Mouse (Mus musculus): ENCODE data around the gene Hipk4. TPM values are rescaled to one million over a fixed set of nuclear protein-coding genes. Genes with fewer than 3 reads are reported as not detected.

The Hipk4 gene
- polyA plus RNA-seq, 1 experiment: not detected

DNA sequence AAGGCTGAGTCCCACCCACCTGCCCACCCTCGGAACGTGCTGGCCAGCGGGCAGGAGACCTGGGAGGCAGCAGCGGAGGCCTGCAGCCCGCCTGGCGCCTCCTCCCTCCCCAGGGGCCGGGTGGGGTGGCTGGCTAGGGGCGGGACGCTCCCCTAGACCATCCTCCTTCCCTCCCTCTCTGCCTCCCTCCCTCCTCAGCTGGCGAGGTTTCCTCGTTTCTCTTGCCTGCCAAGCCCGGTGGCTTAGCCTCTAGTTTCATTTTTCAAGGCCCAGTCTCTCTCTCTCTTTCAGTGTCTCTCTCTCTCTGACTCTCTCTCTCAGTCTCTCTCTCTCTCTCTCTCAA is 41.5 kb upstream of the Hipk4 start:
- H3K4me3 ChIP-seq (ENCODE audit: insufficient read depth, low read depth, low read length): peak overlapping the region; percentile 41
- H3K4me1 ChIP-seq (ENCODE audit: control insufficient read depth, insufficient read depth, low read length): peaks cover 11% of the 10 kb centered on the region
- no peak overlapping the region for H3K27ac ChIP-seq (ENCODE audit: insufficient read depth, low read depth, low read length)
- under 1% methylated on average over 11 of the region's 12 CpGs for WGBS
- TF ChIP-seq POLR2A (IDR thresholded peaks at IDR 0.05; ENCODE audit: insufficient read depth, low read depth, low read length): no peak

DNA sequence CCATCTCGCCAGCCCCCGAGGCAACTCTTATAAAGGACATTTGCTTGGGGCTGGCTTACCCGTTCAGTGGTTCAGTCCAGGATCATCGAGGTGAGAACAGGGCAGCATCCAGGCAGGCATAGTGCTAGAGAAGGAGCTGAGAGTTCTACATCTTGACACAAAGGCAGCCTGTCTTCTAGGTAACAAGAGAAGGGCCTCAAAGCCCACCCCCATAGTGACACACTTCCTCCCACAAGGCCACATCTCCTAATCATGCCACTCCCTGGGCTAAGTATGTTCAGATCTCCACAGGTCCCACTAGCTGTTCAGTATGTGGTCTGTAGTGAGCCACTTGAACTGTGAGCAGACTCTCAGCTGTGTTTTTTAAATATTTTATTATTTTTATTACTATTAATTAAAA is 39.2 kb upstream of the Hipk4 start:
- Histone ChIP-seq H3K4me3 (ENCODE audit: insufficient read depth, low read depth, low read length) (no peak overlapping the region), H3K27ac (ENCODE audit: insufficient read depth, low read depth, low read length) (no peak overlapping the region), H3K4me1 (ENCODE audit: control insufficient read depth, insufficient read depth, low read length) (peaks cover 15% of the 10 kb centered on the region)
- 84% methylated on average over 4 of the region's 4 CpGs for WGBS
- TF ChIP-seq CTCF (IDR thresholded peaks at IDR 0.05; ENCODE audit: insufficient read depth, low read depth, low read length) (no peak), POLR2A (IDR thresholded peaks at IDR 0.05; ENCODE audit: insufficient read depth, low read depth, low read length) (no peak)

DNA sequence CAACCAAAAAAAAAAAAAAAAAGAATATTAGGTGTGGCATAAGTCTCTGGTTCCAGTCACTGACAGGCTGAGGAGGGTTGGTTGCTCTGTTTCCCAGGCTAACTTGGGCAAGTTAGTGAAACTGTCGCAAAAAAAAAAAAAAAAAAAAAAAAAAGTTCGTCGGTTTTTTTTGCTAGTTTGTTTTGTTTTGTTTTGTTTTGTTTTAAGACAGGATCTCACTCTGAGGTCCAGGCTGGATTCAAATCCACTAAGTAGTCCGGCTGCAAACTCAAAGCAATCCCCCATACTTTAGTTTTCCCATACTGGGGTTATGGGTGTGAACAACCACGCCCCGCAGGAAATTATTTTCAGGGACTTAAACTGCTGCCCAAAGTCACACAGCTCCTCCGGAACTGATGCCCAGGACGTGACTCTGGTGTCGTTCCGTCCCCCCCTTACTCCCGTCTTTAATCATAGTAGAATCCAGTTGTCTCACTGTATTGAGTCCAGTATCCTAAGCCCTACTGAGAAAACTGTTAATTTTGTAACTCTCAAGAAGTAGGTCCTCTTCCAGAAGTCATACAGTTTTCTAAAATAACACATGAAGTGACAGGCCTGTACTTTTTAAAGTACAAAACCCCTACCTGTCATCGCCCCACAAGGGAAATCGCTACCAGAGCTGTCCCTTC is 36.8 kb upstream of the Hipk4 start:
- Histone ChIP-seq H3K4me1 (ENCODE audit: control insufficient read depth, insufficient read depth, low read length) (peaks cover 23% of the 10 kb centered on the region; the same call in 1 of the 2 replicates), H3K4me3 (ENCODE audit: insufficient read depth, low read depth, low read length) (peak overlapping the region; percentile 88), H3K27ac (ENCODE audit: insufficient read depth, low read depth, low read length) (peak overlapping the region; percentile 41; the same call in 1 of the 2 replicates)
- no peak for TF ChIP-seq POLR2A (IDR thresholded peaks at IDR 0.05; ENCODE audit: insufficient read depth, low read depth, low read length)
- TF ChIP-seq CTCF (IDR thresholded peaks at IDR 0.05; ENCODE audit: insufficient read depth, low read depth, low read length): no peak
- WGBS: 6% methylated on average over 13 of the region's 13 CpGs

DNA sequence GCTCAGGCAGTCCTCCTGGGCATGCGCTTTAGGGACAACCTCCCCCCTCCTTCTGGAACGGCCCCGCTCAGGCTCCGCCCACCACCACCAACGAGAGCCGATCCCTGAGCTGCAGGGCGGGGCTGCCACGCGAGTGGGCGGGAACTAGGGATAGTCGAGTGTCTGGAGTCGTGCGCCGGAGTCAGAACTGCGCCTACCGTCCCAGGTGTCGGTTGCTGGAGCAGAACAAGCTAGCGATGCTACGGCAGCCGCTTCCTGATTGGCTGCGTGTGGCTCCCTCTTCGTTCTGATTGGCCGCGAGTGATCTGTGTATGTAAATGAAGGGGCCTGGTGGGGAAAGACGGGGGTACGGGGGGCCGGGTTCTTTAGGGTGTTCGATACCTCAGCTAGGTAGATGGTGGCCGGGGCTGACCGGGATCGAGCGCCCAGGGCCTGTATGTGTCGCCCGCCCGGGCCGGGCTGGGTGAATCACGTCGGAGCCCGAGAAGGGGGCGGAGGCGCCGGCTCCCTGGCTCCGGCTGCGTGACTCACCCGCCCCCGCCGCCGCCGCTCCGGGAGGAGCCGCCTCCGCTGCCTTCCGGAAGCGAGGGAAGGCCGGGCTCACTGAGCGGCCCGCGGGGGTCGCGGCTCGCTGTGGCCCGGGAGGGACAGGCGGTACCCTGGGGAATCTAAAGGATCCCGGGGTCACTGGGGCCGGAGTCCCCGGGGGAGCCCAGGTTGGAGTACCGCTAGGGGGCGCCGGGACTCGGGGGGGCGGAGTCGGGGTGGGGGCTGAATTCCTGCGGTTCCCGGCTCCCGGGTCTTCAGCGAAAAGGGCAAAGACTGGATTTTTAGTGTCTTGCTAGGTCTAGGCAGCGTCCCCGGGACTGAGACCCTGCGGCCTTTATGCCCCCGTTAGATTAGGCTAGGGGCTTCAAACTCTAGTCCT is 36.0 kb upstream of the Hipk4 start, which contains the start of gene Sertad1:
Gene Sertad1 (plus strand): TSS at position 141 of the 928 bp plus-strand sequence.
- peak; percentile 90 for TF ChIP-seq POLR2A (IDR thresholded peaks at IDR 0.05; ENCODE audit: insufficient read depth, low read depth, low read length)
- TF ChIP-seq CTCF (IDR thresholded peaks at IDR 0.05; ENCODE audit: insufficient read depth, low read depth, low read length): peak; percentile 99
- WGBS: under 1% methylated on average over 71 of the region's 80 CpGs

DNA sequence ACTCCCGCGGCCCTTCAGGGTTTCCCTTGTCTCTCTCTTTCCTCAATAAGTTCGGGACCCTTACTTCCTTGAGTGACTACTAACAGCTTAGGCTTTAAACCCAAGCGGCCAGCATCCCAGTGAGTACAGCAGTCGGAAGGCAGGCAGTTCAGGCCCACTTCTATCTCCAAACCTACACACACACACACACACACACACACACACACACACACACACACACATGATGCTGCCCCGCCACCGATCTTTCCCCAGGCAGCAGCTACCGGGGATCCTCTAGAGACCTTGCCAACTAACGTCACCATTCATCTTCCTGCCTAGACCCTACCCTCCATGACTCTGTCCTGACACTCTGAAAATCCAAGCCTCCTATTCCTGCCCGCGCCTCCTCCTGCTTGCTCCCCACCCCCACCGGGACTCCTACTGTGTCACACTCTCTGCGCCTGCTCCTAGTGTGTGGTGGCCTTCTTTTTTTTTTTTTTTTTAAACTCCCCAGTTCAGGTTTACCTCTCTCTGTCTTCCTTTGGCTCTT is 35.3 kb upstream of the Hipk4 start:
- Histone ChIP-seq H3K27ac (ENCODE audit: insufficient read depth, low read depth, low read length) (peak overlapping the region; percentile 67), H3K4me3 (ENCODE audit: insufficient read depth, low read depth, low read length) (peak overlapping the region; percentile 88), H3K4me1 (ENCODE audit: control insufficient read depth, insufficient read depth, low read length) (peaks cover 18% of the 10 kb centered on the region; the same call in 1 of the 2 replicates)
- 2% methylated on average over 13 of the region's 13 CpGs for WGBS
- no peak for TF ChIP-seq POLR2A (IDR thresholded peaks at IDR 0.05; ENCODE audit: insufficient read depth, low read depth, low read length)
- no peak for TF ChIP-seq CTCF (IDR thresholded peaks at IDR 0.05; ENCODE audit: insufficient read depth, low read depth, low read length)

More for the DNA sequence above, 36.0 kb upstream of the Hipk4 start, which contains the start of gene Sertad1:
- peak within 1 kb of the TSS; percentile 93 for H3K27ac ChIP-seq (ENCODE audit: insufficient read depth, low read depth, low read length)
- H3K4me3 ChIP-seq (ENCODE audit: insufficient read depth, low read depth, low read length): peak within 1 kb of the TSS; percentile 88
- H3K4me1 ChIP-seq (ENCODE audit: control insufficient read depth, insufficient read depth, low read length): peaks cover 18% of the 10 kb centered on the region; the same call in 1 of the 2 replicates

DNA sequence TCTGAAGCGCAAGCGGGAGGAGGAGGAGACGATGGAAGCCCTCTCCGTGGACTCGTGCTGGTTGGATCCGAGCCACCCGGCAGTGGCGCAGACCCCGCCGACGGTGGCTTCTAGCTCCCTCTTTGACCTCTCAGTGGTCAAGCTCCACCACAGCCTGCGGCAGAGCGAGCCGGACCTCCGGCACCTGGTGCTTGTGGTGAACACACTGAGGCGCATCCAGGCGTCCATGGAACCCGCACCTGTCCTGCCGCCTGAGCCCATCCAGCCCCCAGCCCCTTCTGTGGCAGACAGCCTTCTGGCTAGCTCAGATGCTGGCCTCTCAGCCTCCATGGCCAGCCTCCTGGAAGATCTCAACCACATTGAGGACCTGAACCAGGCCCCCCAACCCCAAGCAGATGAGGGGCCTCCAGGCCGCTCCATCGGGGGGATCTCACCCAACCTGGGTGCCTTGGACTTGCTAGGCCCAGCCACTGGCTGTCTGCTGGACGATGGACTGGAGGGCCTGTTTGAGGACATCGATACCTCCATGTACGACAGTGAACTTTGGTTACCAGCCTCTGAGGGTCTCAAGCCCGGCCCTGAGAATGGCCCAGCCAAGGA is 33.7 kb upstream of the Hipk4 start:
- WGBS: 89% methylated on average over 25 of the region's 25 CpGs
- Histone ChIP-seq H3K27ac (ENCODE audit: insufficient read depth, low read depth, low read length) (no peak overlapping the region), H3K4me3 (ENCODE audit: insufficient read depth, low read depth, low read length) (no peak overlapping the region), H3K4me1 (ENCODE audit: control insufficient read depth, insufficient read depth, low read length) (peaks cover 18% of the 10 kb centered on the region; the same call in 1 of the 2 replicates)
- TF ChIP-seq CTCF (IDR thresholded peaks at IDR 0.05; ENCODE audit: insufficient read depth, low read depth, low read length) (no peak), POLR2A (IDR thresholded peaks at IDR 0.05; ENCODE audit: insufficient read depth, low read depth, low read length) (no peak)

DNA sequence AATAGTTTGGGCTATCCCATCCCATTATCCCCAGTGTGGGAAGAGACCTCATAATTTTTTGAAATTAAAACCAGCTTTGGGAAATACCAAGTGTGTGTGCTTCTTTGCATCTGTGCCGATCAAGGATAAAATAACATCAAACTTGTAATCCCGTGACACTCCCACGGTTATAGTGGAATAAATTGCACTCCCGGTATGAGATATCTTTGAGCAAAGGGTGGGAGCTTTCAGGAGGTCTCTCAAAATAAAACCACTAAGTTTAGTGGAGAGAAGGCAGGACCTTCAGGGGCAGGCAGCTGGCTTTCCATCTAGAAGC is 32.9 kb upstream of the Hipk4 start:
- Histone ChIP-seq H3K27ac (ENCODE audit: insufficient read depth, low read depth, low read length) (no peak overlapping the region; the same call in 1 of the 2 replicates), H3K4me3 (ENCODE audit: insufficient read depth, low read depth, low read length) (peak overlapping the region; percentile 51), H3K4me1 (ENCODE audit: control insufficient read depth, insufficient read depth, low read length) (peaks cover 18% of the 10 kb centered on the region; the same call in 1 of the 2 replicates)
- TF ChIP-seq CTCF (IDR thresholded peaks at IDR 0.05; ENCODE audit: insufficient read depth, low read depth, low read length) (no peak), POLR2A (IDR thresholded peaks at IDR 0.05; ENCODE audit: insufficient read depth, low read depth, low read length) (no peak)
- WGBS: 28% methylated on average over 4 of the region's 4 CpGs

DNA sequence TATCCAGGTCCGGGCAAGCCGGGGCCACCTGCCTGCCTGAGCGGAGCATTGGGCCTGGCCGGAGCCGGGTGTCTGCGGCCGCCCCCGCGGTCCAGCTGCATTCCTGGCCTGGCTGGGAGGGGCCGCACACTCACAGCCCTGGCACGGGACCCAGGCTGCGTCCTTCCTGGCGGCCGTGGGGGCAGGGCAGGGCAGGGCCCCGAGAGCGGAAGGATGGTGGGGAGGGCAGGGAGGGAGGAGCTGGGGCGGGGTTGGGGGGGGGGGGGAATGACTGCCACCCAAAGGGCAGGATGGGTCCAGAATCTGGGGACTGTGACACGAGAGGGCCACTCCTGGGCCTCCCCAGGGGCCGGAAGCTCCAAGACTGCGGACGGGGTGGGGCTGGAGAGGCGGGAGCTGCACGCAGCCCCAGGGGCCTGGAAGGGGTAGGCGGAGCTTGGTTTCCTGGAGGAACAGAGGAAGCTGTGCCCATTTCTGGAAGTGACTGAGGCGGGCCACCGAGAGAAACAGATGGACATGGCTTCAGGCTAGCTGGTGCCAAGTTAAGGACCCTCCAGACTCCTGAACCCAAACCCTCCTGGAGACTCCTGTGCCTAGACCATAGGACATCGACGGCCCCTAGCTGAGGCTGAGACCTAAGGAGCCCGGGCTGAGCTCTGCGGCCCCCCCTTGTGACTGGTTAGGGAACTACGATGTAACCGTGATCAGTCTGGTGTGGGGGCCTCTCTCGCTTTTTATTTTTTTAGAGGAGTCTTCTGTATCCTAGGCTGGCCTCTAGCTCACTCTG is 32.3 kb upstream of the Hipk4 start:
- TF ChIP-seq POLR2A (IDR thresholded peaks at IDR 0.05; ENCODE audit: insufficient read depth, low read depth, low read length): no peak
- TF ChIP-seq CTCF (IDR thresholded peaks at IDR 0.05; ENCODE audit: insufficient read depth, low read depth, low read length): peak; percentile 88
- Histone ChIP-seq H3K4me1 (ENCODE audit: control insufficient read depth, insufficient read depth, low read length) (peaks cover 18% of the 10 kb centered on the region; the same call in 1 of the 2 replicates), H3K4me3 (ENCODE audit: insufficient read depth, low read depth, low read length) (peak overlapping the region; percentile 51), H3K27ac (ENCODE audit: insufficient read depth, low read depth, low read length) (peak overlapping the region; percentile 9; the same call in 1 of the 2 replicates)
- WGBS: 3% methylated on average over 31 of the region's 33 CpGs

All from olfactory bulb, adult 2 months (tissue).